ENCODE assay signal across 26 mouse cellular contexts in the genomic region with DNA sequence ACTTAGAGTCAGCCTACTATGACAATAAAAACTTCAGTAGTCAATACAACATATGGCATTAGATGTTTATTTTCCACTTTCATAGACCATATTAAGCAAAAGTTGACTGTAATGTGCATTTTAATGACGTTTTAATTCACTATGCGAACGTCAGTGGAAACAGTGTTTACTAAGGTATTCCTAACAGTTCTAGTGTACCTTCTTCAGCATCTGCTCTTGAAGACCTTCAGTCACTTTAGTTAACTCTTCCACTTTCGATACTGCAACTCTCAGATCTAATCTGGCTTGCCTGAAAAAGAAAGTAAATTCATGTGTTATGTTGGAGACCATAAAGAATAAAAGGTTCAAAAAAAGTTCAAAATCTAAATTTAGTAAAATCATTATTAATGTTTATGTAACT.
A peak's percentile ranks its signal among the peaks of the same experiment; 100 is the strongest.
DNase-seq lines count a peak whose midpoint lies in the region; ATAC-seq and TF ChIP-seq lines count a peak whose summit lies in the region.
"Had no signal": no experiment of that assay in that cellular context is flagged by ENCODE, and none has a peak within 500 bp of the region (broad histone marks: within the 10 kb centered on the region; RNA-seq: fewer than 3 reads in every experiment).

No protein-coding gene starts in this region.

- no peak overlapping the region for H3K27ac ChIP-seq in stomach, postnatal 0 days (replicated peaks)
- H3K27ac ChIP-seq: embryonic facial prominence, embryonic 13.5 days; embryonic facial prominence, embryonic 15.5 days; forebrain, embryonic 10.5 days; forebrain, embryonic 12.5 days had no signal

- H3K9ac ChIP-seq in stomach, postnatal 0 days (ENCODE audit: low read length), result no peak overlapping the region
- H3K9ac ChIP-seq: embryonic facial prominence, embryonic 13.5 days; embryonic facial prominence, embryonic 15.5 days; forebrain, embryonic 12.5 days had no signal

- WGBS in lung, adult 2 months, result 86% methylated on average over 4 of the region's 4 CpGs
- 84% methylated on average over 4 of the region's 4 CpGs for WGBS in stomach, postnatal 0 days

- no peaks in the 10 kb centered on the region for H3K9me3 ChIP-seq in stomach, postnatal 0 days (ENCODE audit: control insufficient read depth, low read length)
- H3K9me3 ChIP-seq: embryonic facial prominence, embryonic 13.5 days; embryonic facial prominence, embryonic 15.5 days; forebrain, embryonic 10.5 days; forebrain, embryonic 12.5 days; G1E had no signal

- ATAC-seq in activated CD4-positive, CD25-positive, alpha-beta regulatory T cell, adult 4 months, result peak; percentile 74
- ATAC-seq in inflammation-experienced regulatory T-cells, adult 6 months, result peak; percentile 83
- no peak for ATAC-seq in monocyte, adult 5-6 weeks (replicated peaks; ENCODE audit: insufficient number of reproducible peaks, low FRiP score, low TSS enrichment, poor library complexity, severe bottlenecking)
- ATAC-seq in stomach, postnatal 0 days (ENCODE audit: low FRiP score, low TSS enrichment), result no peak
- ATAC-seq: forebrain, embryonic 14.5 days; forebrain, embryonic 16.5 days; Patski had no signal

- no peak for TF ChIP-seq EP300 in stomach, postnatal 0 days (optimal IDR thresholded peaks at IDR 0.05)

- peak; percentile 43 for DNase-seq in CD4-positive, CD25-positive, alpha-beta regulatory T cell, adult 2 months (ENCODE audit: low read depth, low spot score)
- DNase-seq in lung, adult 2 months, result no peak
- DNase-seq in stomach, postnatal 0 days (ENCODE audit: low spot score), result no peak
- DNase-seq: adrenal gland, adult 2 months; adrenal gland, postnatal 10 days; adrenal gland, postnatal 25 days; cerebellum, adult 11 months; cerebellum, adult 18-20 months; cerebellum, adult 8-10 months; cerebellum, adult 9-11 months; cerebellum, postnatal 14 days; cerebellum, postnatal 36 days; embryo, embryonic 11 days had no signal

- no peaks in the 10 kb centered on the region for H3K27me3 ChIP-seq in stomach, postnatal 0 days (ENCODE audit: control insufficient read depth, insufficient read depth, low read length)
- H3K27me3 ChIP-seq: CH12.LX; embryonic facial prominence, embryonic 13.5 days; embryonic facial prominence, embryonic 15.5 days; forebrain, embryonic 12.5 days; Patski had no signal

- TF ChIP-seq CTCF in lung, adult 2 months (IDR thresholded peaks at IDR 0.05; ENCODE audit: insufficient read depth, low read length), result no peak
- no peak for TF ChIP-seq CTCF in stomach, postnatal 0 days (IDR thresholded peaks at IDR 0.05; ENCODE audit: low read depth)

- H3K4me3 ChIP-seq in lung, adult 2 months (replicated peaks; ENCODE audit: extremely low read depth, low read depth, low read length), result no peak overlapping the region
- no peak overlapping the region for H3K4me3 ChIP-seq in stomach, postnatal 0 days (ENCODE audit: low read depth, low read length)
- H3K4me3 ChIP-seq: embryonic facial prominence, embryonic 13.5 days; embryonic facial prominence, embryonic 15.5 days; erythroblast, embryonic 14.5 days; forebrain, embryonic 10.5 days; forebrain, embryonic 12.5 days had no signal

- TF ChIP-seq POLR2A in lung, adult 2 months (IDR thresholded peaks at IDR 0.05; ENCODE audit: borderline replicate concordance, extremely low read depth, low read depth, low read length), result no peak

- no peaks in the 10 kb centered on the region for H3K4me1 ChIP-seq in lung, adult 2 months (ENCODE audit: control insufficient read depth, insufficient read depth, low read length)
- H3K4me1 ChIP-seq in stomach, postnatal 0 days (replicated peaks; ENCODE audit: control insufficient read depth, insufficient read depth), result no peaks in the 10 kb centered on the region
- H3K4me1 ChIP-seq: embryonic facial prominence, embryonic 13.5 days; embryonic facial prominence, embryonic 15.5 days; forebrain, embryonic 10.5 days; forebrain, embryonic 12.5 days had no signal

- H3K36me3 ChIP-seq in stomach, postnatal 0 days (ENCODE audit: control insufficient read depth, insufficient read depth, low read length), result no peaks in the 10 kb centered on the region
- H3K36me3 ChIP-seq: embryonic facial prominence, embryonic 13.5 days; embryonic facial prominence, embryonic 15.5 days had no signal

- no peak overlapping the region for H3K4me2 ChIP-seq in stomach, postnatal 0 days (replicated peaks; ENCODE audit: low read depth)
- H3K4me2 ChIP-seq: embryonic facial prominence, embryonic 13.5 days; embryonic facial prominence, embryonic 15.5 days; forebrain, embryonic 12.5 days had no signal

Comparison
In these comparisons a context has a peak if more than half of its experiments do, and no peak if none do; other contexts are left out.
1. ATAC-seq: peak in activated CD4-positive, CD25-positive, alpha-beta regulatory T cell, adult 4 months (single experiment) and inflammation-experienced regulatory T-cells, adult 6 months (single experiment); none in monocyte, adult 5-6 weeks (single experiment) and stomach, postnatal 0 days (single experiment).